Mouse (Mus musculus) heart, embryonic 15.5 days (tissue): ENCODE measurements around the gene Oas1f. TPM values are rescaled to one million over a fixed set of nuclear protein-coding genes. Genes with fewer than 3 reads are reported as not detected.
"Not testable (repeated sequence)": the region's sequence is repeated elsewhere in the genome, so short reads cannot be mapped to it uniquely, and the experiment has no call there.

Experiments
- ATAC-seq: fragments of 200-750 bp; cut with Nextera tagmentation; replicated peaks from 2 replicates; pipeline ENCODE4 v1.8.0; 2017; ENCODE audit warnings: low read depth, moderate TSS enrichment; ENCODE audit not compliant: insufficient number of reproducible peaks, insufficient read depth, low FRiP score
- H3K27ac ChIP-seq: fragments of 300-500 bp; sonication (generic); 2 replicates; pipeline ENCODE4 v1.5.1; 2015; ENCODE audit warnings: mild to moderate bottlenecking, inconsistent platforms
- H3K27me3 ChIP-seq: fragments of 300-500 bp; sonication (generic); 2 replicates; pipeline ENCODE4 v1.6.1; 2015; ENCODE audit warnings: inconsistent platforms
- H3K36me3 ChIP-seq: fragments of 300-500 bp; sonication (generic); 2 replicates; pipeline ENCODE4 v1.6.1; 2015; ENCODE audit warnings: mild to moderate bottlenecking, inconsistent platforms
- H3K4me1 ChIP-seq: fragments of 300-500 bp; sonication (generic); replicated peaks from 2 replicates; pipeline ENCODE4 v1.6.1; 2015; ENCODE audit warnings: inconsistent platforms
- H3K4me2 ChIP-seq: fragments of 300-500 bp; sonication (generic); 2 replicates; pipeline ENCODE4 v1.6.1; 2015; ENCODE audit warnings: inconsistent platforms, mild to moderate bottlenecking, moderate library complexity
- H3K4me3 ChIP-seq: fragments of 300-500 bp; sonication (generic); 2 replicates; pipeline ENCODE4 v1.5.1; 2015; ENCODE audit warnings: mild to moderate bottlenecking, inconsistent platforms
- H3K9ac ChIP-seq: fragments of 300-500 bp; sonication (generic); 2 replicates; pipeline ENCODE4 v1.6.1; 2015; ENCODE audit warnings: mild to moderate bottlenecking, inconsistent platforms
- H3K9me3 ChIP-seq: fragments of 300-500 bp; sonication (generic); replicated peaks from 2 replicates; pipeline ENCODE4 v1.6.1; 2016; ENCODE audit warnings: inconsistent platforms
- WGBS: fragments of 180-500 bp; shearing (Covaris S2); methylation state at CpG from one replicate; pipeline ENCODE4 v1.1.7; 2015; ENCODE audit warnings: mixed read lengths; 5-methylcytosine and 5-hydroxymethylcytosine counted together
- polyA plus RNA-seq: library from polyadenylated mRNA; unstranded; fragments of >200 nt; fragmentation: Nextera tagmentation; extraction: Ambion mirVana; gene quantifications from 2 replicates; pipeline ENCODE4 v1.2.1, GENCODE M21; 2015

Gene Oas1f
- polyA plus RNA-seq: not detected in 2 replicates

- no peak within 1 kb of the TSS for H3K27ac ChIP-seq
- no peak within 1 kb of the TSS for H3K4me3 ChIP-seq
- H3K4me2 ChIP-seq: no peak within 1 kb of the TSS
- no peaks in the 10 kb centered on the region for H3K27me3 ChIP-seq
- no peaks in the 10 kb centered on the region for H3K4me1 ChIP-seq
- no peaks in the 10 kb centered on the region for H3K36me3 ChIP-seq
- no peaks in the 10 kb centered on the region for H3K9me3 ChIP-seq
- no peak for ATAC-seq
- no peak within 1 kb of the TSS for H3K9ac ChIP-seq
- WGBS: 61% methylated on average over 4 of the region's 4 CpGs
These were observed at the start of gene Oas1f for GRCm38 (mm10) chr5:120847067-120847466. Gene Oas1f, plus strand, starts transcription at chr5:120847367.

- 47% methylated on average over 5 of the region's 5 CpGs for WGBS
- not testable (repeated sequence) for H3K4me3 ChIP-seq, H3K4me2 ChIP-seq, H3K27ac ChIP-seq, H3K9me3 ChIP-seq, H3K4me1 ChIP-seq, H3K36me3 ChIP-seq, H3K9ac ChIP-seq, ATAC-seq
- H3K27me3 ChIP-seq: peaks cover 34% of the 10 kb centered on the region
These were observed 49.0 kb upstream of the Oas1f start for GRCm38 (mm10) chr5:120798147-120798546.

GRCm38 (mm10) chr5:120798943-120799342 lies 48.2 kb upstream of the Oas1f start:
- not testable (repeated sequence) for H3K9me3 ChIP-seq, H3K27ac ChIP-seq, H3K36me3 ChIP-seq, ATAC-seq, H3K4me1 ChIP-seq, H3K4me3 ChIP-seq, H3K9ac ChIP-seq, H3K4me2 ChIP-seq
- 57% methylated on average over 2 of the region's 2 CpGs for WGBS
- H3K27me3 ChIP-seq: peaks cover 42% of the 10 kb centered on the region

- Histone ChIP-seq H3K9me3 (no peaks in the 10 kb centered on the region), H3K4me3 (no peak overlapping the region), H3K4me2 (no peak overlapping the region), H3K4me1 (no peaks in the 10 kb centered on the region), H3K27ac (no peak overlapping the region), H3K36me3 (no peaks in the 10 kb centered on the region), H3K9ac (no peak overlapping the region), H3K27me3 (peaks cover 43% of the 10 kb centered on the region)
- WGBS: 45% methylated on average over 2 of the region's 2 CpGs
- ATAC-seq: no peak
These were observed 43.6 kb upstream of the Oas1f start for GRCm38 (mm10) chr5:120803596-120803995.

GRCm38 (mm10) chr5:120806458-120806857 lies 40.7 kb upstream of the Oas1f start:
- H3K9me3 ChIP-seq: no peaks in the 10 kb centered on the region
- 92% methylated on average over 1 of the region's 1 CpGs for WGBS
- H3K4me1 ChIP-seq: no peaks in the 10 kb centered on the region
- no peak overlapping the region for H3K27ac ChIP-seq
- no peak overlapping the region for H3K9ac ChIP-seq
- ATAC-seq: no peak
- H3K4me3 ChIP-seq: no peak overlapping the region
- no peak overlapping the region for H3K4me2 ChIP-seq
- H3K36me3 ChIP-seq: no peaks in the 10 kb centered on the region
- H3K27me3 ChIP-seq: peaks cover 22% of the 10 kb centered on the region

- H3K4me1 ChIP-seq: peaks cover 9% of the 10 kb centered on the region
- no peaks in the 10 kb centered on the region for H3K27me3 ChIP-seq
- no peak overlapping the region for H3K4me2 ChIP-seq
- ATAC-seq: no peak
- 45% methylated on average over 6 of the region's 6 CpGs for WGBS
- no peaks in the 10 kb centered on the region for H3K36me3 ChIP-seq
- H3K9me3 ChIP-seq: no peaks in the 10 kb centered on the region
- no peak overlapping the region for H3K9ac ChIP-seq
- H3K27ac ChIP-seq: no peak overlapping the region
- no peak overlapping the region for H3K4me3 ChIP-seq
These were observed 38.0 kb upstream of the Oas1f start for GRCm38 (mm10) chr5:120809171-120809570.

- WGBS: 6% methylated on average over 18 of the region's 18 CpGs
- ATAC-seq: peak; percentile 73; the same call in 1 of the 2 replicates
These were observed 35.0 kb upstream of the Oas1f start, which contains the start of gene Oas1c for GRCm38 (mm10) chr5:120811951-120812819. Gene Oas1c, minus strand, starts transcription at chr5:120812514.

GRCm38 (mm10) chr5:120813023-120813422 lies 34.1 kb upstream of the Oas1f start:
- Histone ChIP-seq H3K4me2 (peak overlapping the region; percentile 77), H3K27ac (no peak overlapping the region), H3K9me3 (no peaks in the 10 kb centered on the region), H3K9ac (peak overlapping the region; percentile 47), H3K4me3 (peak overlapping the region; percentile 54), H3K4me1 (peaks cover 9% of the 10 kb centered on the region), H3K36me3 (no peaks in the 10 kb centered on the region), H3K27me3 (no peaks in the 10 kb centered on the region)
- no peak for ATAC-seq
- WGBS: 75% methylated on average over 6 of the region's 6 CpGs

More at GRCm38 (mm10) chr5:120811951-120812819, 35.0 kb upstream of the Oas1f start, which contains the start of gene Oas1c:
- Histone ChIP-seq H3K27ac (peak within 1 kb of the TSS; percentile 48; the same call in 1 of the 2 replicates), H3K36me3 (no peaks in the 10 kb centered on the region), H3K4me3 (peak within 1 kb of the TSS; percentile 54), H3K27me3 (no peaks in the 10 kb centered on the region), H3K4me1 (peaks cover 9% of the 10 kb centered on the region), H3K9me3 (no peaks in the 10 kb centered on the region), H3K4me2 (peak within 1 kb of the TSS; percentile 77), H3K9ac (peak within 1 kb of the TSS; percentile 47)

GRCm38 (mm10) chr5:120815949-120816348 lies 31.2 kb upstream of the Oas1f start:
- H3K4me3 ChIP-seq: no peak overlapping the region
- 60% methylated on average over 3 of the region's 3 CpGs for WGBS
- no peaks in the 10 kb centered on the region for H3K36me3 ChIP-seq
- ATAC-seq: no peak
- H3K9ac ChIP-seq: no peak overlapping the region
- no peak overlapping the region for H3K27ac ChIP-seq
- no peak overlapping the region for H3K4me2 ChIP-seq
- H3K27me3 ChIP-seq: no peaks in the 10 kb centered on the region
- 0 out of 2 replicates have a peak, but pooled peaks cover 9% of the 10 kb centered on the region for H3K9me3 ChIP-seq
- H3K4me1 ChIP-seq: peaks cover 9% of the 10 kb centered on the region

- Histone ChIP-seq H3K4me1 (no peaks in the 10 kb centered on the region), H3K4me2 (no peak overlapping the region), H3K9ac (no peak overlapping the region), H3K27ac (no peak overlapping the region), H3K9me3 (0 out of 2 replicates have a peak, but pooled peaks cover 9% of the 10 kb centered on the region), H3K27me3 (no peaks in the 10 kb centered on the region), H3K36me3 (no peaks in the 10 kb centered on the region), H3K4me3 (no peak overlapping the region)
- no peak for ATAC-seq
These were observed 28.2 kb upstream of the Oas1f start for GRCm38 (mm10) chr5:120818999-120819398.

GRCm38 (mm10) chr5:120831031-120831430 lies 16.1 kb upstream of the Oas1f start:
- 68% methylated on average over 4 of the region's 4 CpGs for WGBS
- H3K4me3 ChIP-seq: no peak overlapping the region
- ATAC-seq: no peak
- no peaks in the 10 kb centered on the region for H3K9me3 ChIP-seq
- no peak overlapping the region for H3K4me2 ChIP-seq
- H3K9ac ChIP-seq: no peak overlapping the region
- H3K4me1 ChIP-seq: no peaks in the 10 kb centered on the region
- peaks cover 21% of the 10 kb centered on the region for H3K27me3 ChIP-seq
- H3K27ac ChIP-seq: no peak overlapping the region
- H3K36me3 ChIP-seq: no peaks in the 10 kb centered on the region
